Mouse (Mus musculus) T-cell, adult 66 days (primary cell): Measurements from ENCODE around the gene Gm28230. TPM values are rescaled to one million over a fixed set of nuclear protein-coding genes. Genes with fewer than 3 reads are reported as not detected.

Experiments used
- total RNA-seq, 2 experiments: library from RNA; stranded (reverse); gene quantifications; 3 replicates in 1 of 2; 4 replicates in 1 of 2; pipeline ENCODE4 v1.2.4; 2023

The Gm28230 gene
- not detected for total RNA-seq

GRCm38 (mm10) chr2:74726551-74726950 lies at the start of gene Gm28230:
Gene Gm28230 (plus strand): TSS chr2:74726728.

GRCm38 (mm10) chr2:74678891-74679595 lies 47.5 kb upstream of the Gm28230 start, which contains the start of gene Hoxd11:
Gene Hoxd11 (plus strand): TSS chr2:74679557.

GRCm38 (mm10) chr2:74691022-74691951 lies 35.2 kb upstream of the Gm28230 start, which contains the start of gene Hoxd10:
Gene Hoxd10 (plus strand): TSS chr2:74691924.

GRCm38 (mm10) chr2:74697567-74698121 lies 28.9 kb upstream of the Gm28230 start, which contains the start of gene Hoxd9:
Gene Hoxd9 (plus strand): TSS chr2:74697727.

GRCm38 (mm10) chr2:74704393-74704998 lies 22.0 kb upstream of the Gm28230 start, which contains the start of gene Hoxd8:
Gene Hoxd8 (plus strand): TSS chr2:74704615.

GRCm38 (mm10) chr2:74711721-74712621 lies 14.6 kb upstream of the Gm28230 start, which contains the start of the genes Hoxd3 and Hoxd4:
Gene Hoxd3 (plus strand): TSS chr2:74711927.
Gene Hoxd4 (plus strand): TSS chr2:74711929.

GRCm38 (mm10) chr2:74762522-74763244 lies 36.2 kb downstream of the Gm28230 start, which contains the start of gene Hoxd1:
Gene Hoxd1 (plus strand): TSS chr2:74762980.

Other genes starting within 250 kb of the Gm28230 start
- gene Lnpk, start 147.3 kb upstream of the Gm28230 start, total RNA-seq = 10 to 100 TPM; 27.4 to 31.5 TPM
- not detected for gene Evx2, start 67.2 kb upstream of the Gm28230 start, total RNA-seq
- not detected for gene Hoxd13, start 58.4 kb upstream of the Gm28230 start, total RNA-seq
- not detected for gene Hoxd12, start 51.7 kb upstream of the Gm28230 start, total RNA-seq
- gene Hoxd11, start 47.2 kb upstream of the Gm28230 start, total RNA-seq = not detected
- not detected for gene Hoxd10, start 34.8 kb upstream of the Gm28230 start, total RNA-seq
- gene Hoxd9, start 29.0 kb upstream of the Gm28230 start, total RNA-seq = not detected
- not detected for gene Hoxd8, start 22.1 kb upstream of the Gm28230 start, total RNA-seq
- gene Hoxd3, start 14.8 kb upstream of the Gm28230 start, total RNA-seq = not detected
- not detected for gene Hoxd4, start 14.8 kb upstream of the Gm28230 start, total RNA-seq
- gene Hoxd1, start 36.3 kb downstream of the Gm28230 start, total RNA-seq = not detected
- gene Mtx2, start 99.1 kb downstream of the Gm28230 start, total RNA-seq = 10 to 100 TPM; 23.0 to 24.6 TPM